Mouse (Mus musculus) midbrain, embryonic 14.5 days (tissue): ENCODE results near the gene Sobp. TPM values are rescaled to one million over a fixed set of nuclear protein-coding genes. Genes with fewer than 3 reads are reported as not detected.
A peak's percentile ranks its signal among the peaks of the same experiment; 100 is the strongest.

Source experiments
- ATAC-seq: fragments of 200-750 bp; cut with Nextera tagmentation; 2 replicates; pipeline ENCODE4 v1.8.0; 2017; ENCODE audit warnings: moderate number of reproducible peaks, moderate library complexity; ENCODE audit not compliant: low FRiP score, low TSS enrichment
- DNase-seq: peaks from one replicate; pipeline ENCODE4 v3.0.0-alpha.2; 2015
- H3K27ac ChIP-seq: fragments of 300-500 bp; sonication (generic); replicated peaks from 2 replicates; pipeline ENCODE4 v1.5.1; 2014; ENCODE audit warnings: mild to moderate bottlenecking, low read depth, low read length, moderate library complexity
- H3K27me3 ChIP-seq: fragments of 300-500 bp; sonication (generic); 2 replicates; pipeline ENCODE4 v1.6.1; 2014; ENCODE audit warnings: low read length, control low read depth, mixed read lengths; ENCODE audit not compliant: control insufficient read depth, insufficient read depth
- H3K36me3 ChIP-seq: fragments of 300-500 bp; sonication (generic); 2 replicates; pipeline ENCODE4 v1.6.1; 2014; ENCODE audit warnings: low read length, control low read depth; ENCODE audit not compliant: control insufficient read depth, insufficient read depth
- H3K4me1 ChIP-seq: fragments of 300-500 bp; sonication (generic); 2 replicates; pipeline ENCODE4 v1.6.1; 2014; ENCODE audit warnings: mild to moderate bottlenecking, antibody characterized with exemption, low read length, control low read depth; ENCODE audit not compliant: control insufficient read depth, insufficient read depth
- H3K4me2 ChIP-seq: fragments of 300-500 bp; sonication (generic); 2 replicates; pipeline ENCODE4 v1.6.1; 2014; ENCODE audit warnings: mild to moderate bottlenecking, low read length, moderate library complexity
- H3K4me3 ChIP-seq: fragments of 300-500 bp; sonication (generic); replicated peaks from 2 replicates; pipeline ENCODE4 v1.5.1; 2014; ENCODE audit warnings: low read depth, low read length
- H3K9ac ChIP-seq: fragments of 300-500 bp; sonication (generic); replicated peaks from 2 replicates; pipeline ENCODE4 v1.6.1; 2014; ENCODE audit warnings: mild to moderate bottlenecking, low read length, moderate library complexity
- H3K9me3 ChIP-seq: fragments of 300-500 bp; sonication (generic); 2 replicates; pipeline ENCODE4 v1.6.1; 2016; ENCODE audit warnings: low read length, control low read depth, mixed read lengths; ENCODE audit not compliant: control insufficient read depth
- WGBS: fragments of 180-500 bp; shearing (Covaris S2); extraction: QIAGEN DNeasy Blood & Tissue Kit; methylation state at CpG from one replicate; pipeline ENCODE4 v1.1.7; 2014; 5-methylcytosine and 5-hydroxymethylcytosine counted together
- polyA plus RNA-seq: library from polyadenylated mRNA; unstranded; fragments of >200 nt; fragmentation: Nextera tagmentation; extraction: Ambion mirVana; gene quantifications from 2 replicates; pipeline ENCODE4 v1.2.1, GENCODE M21; 2014

Gene Sobp
- polyA plus RNA-seq, 1 experiment from 2014 or later: 21.2 TPM

DNA sequence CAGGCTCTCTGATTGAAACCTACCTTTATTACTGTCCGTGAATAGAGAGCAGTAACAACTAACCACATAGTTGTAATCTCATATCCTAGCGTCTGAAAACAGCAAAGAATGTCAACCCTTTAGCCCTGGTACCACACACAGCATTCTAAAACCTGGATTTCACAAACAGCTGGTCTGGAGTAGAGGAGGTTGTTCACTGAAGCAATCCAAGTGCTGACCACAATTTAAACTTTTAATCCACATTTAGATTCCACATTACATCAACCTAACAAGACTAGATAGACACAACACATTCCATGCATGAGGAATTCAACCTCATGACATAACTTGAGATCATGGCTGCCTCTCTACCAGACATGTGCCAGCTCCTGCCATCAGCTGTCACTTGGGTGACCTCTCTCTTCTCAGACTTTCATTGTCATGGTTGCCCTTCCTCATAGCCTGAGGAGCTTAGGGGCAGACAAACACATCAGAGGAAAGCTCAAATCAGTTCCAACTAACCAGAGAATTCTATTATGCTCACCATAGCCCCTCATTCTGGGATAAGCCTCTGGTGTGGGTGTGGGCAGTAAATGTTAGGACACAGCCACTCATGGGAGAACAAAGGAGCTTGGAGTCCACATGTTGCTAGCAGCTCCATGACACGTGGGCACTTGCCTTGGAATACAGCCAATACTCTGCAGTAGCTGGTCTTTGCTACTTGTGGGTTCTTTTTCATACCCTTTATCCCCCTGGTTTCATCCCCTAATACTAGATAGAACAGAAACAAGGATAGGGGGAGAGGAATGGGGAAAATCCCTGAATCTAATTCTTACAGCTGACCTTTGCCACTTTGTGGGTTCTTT lies 58.0 kb downstream of the Sobp start:
- no peak for ATAC-seq
- no peak overlapping the region for H3K27ac ChIP-seq
- H3K27me3 ChIP-seq: no peaks in the 10 kb centered on the region
- no peak overlapping the region for H3K4me3 ChIP-seq
- H3K9ac ChIP-seq: no peak overlapping the region
- WGBS: 71% methylated on average over 3 of the region's 3 CpGs
- H3K4me2 ChIP-seq: no peak overlapping the region
- H3K9me3 ChIP-seq: no peaks in the 10 kb centered on the region
- H3K4me1 ChIP-seq: peaks cover 15% of the 10 kb centered on the region
- no peak for DNase-seq
- no peaks in the 10 kb centered on the region for H3K36me3 ChIP-seq

DNA sequence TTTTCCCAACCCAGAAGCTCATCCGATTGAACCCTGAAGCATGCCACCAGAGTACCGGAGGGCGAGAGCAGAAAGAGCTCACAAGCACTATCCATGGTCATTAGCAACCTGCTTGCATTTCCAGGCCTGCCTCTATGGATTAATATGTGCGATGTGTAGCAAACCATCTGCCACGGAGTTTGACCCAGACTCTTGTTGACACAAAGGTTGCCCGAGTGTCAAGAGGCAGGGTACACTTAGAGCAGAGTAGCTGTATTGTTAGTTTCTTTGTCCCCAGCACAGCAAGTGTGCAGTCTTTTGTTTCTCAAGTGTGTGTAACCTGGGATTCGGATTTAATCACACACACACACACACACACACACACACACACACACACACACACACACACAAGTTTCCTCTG lies 62.0 kb downstream of the Sobp start:
- DNase-seq (no peak), ATAC-seq (no peak)
- Histone ChIP-seq H3K4me3 (no peak overlapping the region), H3K36me3 (no peaks in the 10 kb centered on the region), H3K9ac (no peak overlapping the region), H3K9me3 (no peaks in the 10 kb centered on the region), H3K4me2 (no peak overlapping the region), H3K4me1 (peaks cover 11% of the 10 kb centered on the region), H3K27ac (no peak overlapping the region), H3K27me3 (no peaks in the 10 kb centered on the region)
- 26% methylated on average over 7 of the region's 7 CpGs for WGBS

DNA sequence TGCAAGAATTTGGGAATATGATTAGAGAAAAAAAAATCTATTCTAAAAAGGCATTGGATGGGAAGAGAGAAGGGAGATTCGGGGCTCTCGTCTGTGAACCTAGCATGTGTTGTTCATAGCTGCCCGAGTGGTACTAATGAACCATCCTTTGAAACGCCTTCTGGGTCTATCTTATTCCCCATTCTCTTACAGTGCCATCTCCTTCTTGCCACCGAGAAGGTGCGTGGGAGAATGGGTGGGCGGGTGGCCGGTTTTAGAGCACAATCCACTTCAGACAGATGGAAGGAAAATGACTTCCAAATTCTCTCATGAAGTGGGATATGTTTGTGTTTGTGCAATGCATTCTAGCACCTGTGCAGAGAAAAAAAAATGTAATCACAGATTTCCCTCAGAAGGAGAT lies 67.7 kb downstream of the Sobp start:
- DNase-seq (no peak), ATAC-seq (no peak)
- 62% methylated on average over 8 of the region's 8 CpGs for WGBS
- Histone ChIP-seq H3K27me3 (no peaks in the 10 kb centered on the region), H3K4me3 (no peak overlapping the region), H3K27ac (peak overlapping the region; percentile 20; the same call in 1 of the 2 replicates), H3K9ac (no peak overlapping the region), H3K4me2 (no peak overlapping the region), H3K4me1 (peaks cover 28% of the 10 kb centered on the region), H3K36me3 (no peaks in the 10 kb centered on the region), H3K9me3 (no peaks in the 10 kb centered on the region)

DNA sequence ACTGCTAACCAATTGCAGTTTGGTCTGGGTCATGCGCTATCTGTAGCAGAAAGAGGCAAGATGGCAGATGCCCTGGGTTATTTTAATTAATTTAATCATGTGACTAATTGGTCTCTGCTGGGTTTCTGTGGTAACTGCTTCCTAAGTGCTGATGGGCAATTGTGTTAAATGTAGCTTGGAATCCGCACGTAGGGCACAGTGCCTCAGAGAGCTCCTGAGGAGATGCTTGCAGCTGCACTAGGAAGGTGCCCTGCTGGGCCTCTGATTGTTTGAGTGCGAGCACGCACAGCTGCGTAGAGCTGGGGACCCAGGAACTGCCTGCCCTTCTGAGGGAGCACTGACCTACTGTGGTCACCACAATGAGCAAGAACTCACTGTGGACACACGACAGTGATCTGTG lies 68.1 kb downstream of the Sobp start:
- ATAC-seq (peak; percentile 20; the same call in 1 of the 2 replicates), DNase-seq (peak; percentile 63)
- Histone ChIP-seq H3K9me3 (no peaks in the 10 kb centered on the region), H3K27ac (peak overlapping the region; percentile 20; the same call in 1 of the 2 replicates), H3K4me2 (no peak overlapping the region), H3K36me3 (no peaks in the 10 kb centered on the region), H3K27me3 (no peaks in the 10 kb centered on the region), H3K9ac (no peak overlapping the region), H3K4me1 (peaks cover 28% of the 10 kb centered on the region), H3K4me3 (no peak overlapping the region)
- 20% methylated on average over 7 of the region's 7 CpGs for WGBS

DNA sequence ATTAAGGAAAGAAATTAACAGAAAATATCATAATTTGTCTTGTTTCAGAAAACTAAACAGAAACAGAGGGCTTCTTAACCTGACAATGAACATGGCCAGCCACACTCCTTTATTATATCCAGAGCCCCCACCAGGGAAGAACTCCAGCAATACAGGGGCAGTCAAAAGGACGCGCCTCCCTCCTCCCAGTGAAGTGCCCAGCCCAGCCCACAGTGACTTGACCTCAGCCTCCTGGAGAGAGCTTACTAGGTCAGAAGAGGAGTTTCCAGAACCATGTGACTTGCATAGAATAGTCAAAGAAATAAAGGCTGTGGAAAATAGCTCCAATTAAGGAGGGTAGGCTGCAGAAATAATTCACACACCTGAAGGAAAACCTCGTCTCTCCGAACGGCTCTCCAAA lies 73.8 kb downstream of the Sobp start:
- no peak overlapping the region for H3K9ac ChIP-seq
- no peak for DNase-seq
- H3K4me1 ChIP-seq: peaks cover 54% of the 10 kb centered on the region
- ATAC-seq: no peak
- no peaks in the 10 kb centered on the region for H3K9me3 ChIP-seq
- no peak overlapping the region for H3K4me2 ChIP-seq
- no peaks in the 10 kb centered on the region for H3K36me3 ChIP-seq
- WGBS: 38% methylated on average over 5 of the region's 5 CpGs
- H3K27ac ChIP-seq: 0 out of 2 replicates have a peak overlapping the region, but pooled peaks have one; percentile 28
- H3K4me3 ChIP-seq: no peak overlapping the region
- H3K27me3 ChIP-seq: no peaks in the 10 kb centered on the region

DNA sequence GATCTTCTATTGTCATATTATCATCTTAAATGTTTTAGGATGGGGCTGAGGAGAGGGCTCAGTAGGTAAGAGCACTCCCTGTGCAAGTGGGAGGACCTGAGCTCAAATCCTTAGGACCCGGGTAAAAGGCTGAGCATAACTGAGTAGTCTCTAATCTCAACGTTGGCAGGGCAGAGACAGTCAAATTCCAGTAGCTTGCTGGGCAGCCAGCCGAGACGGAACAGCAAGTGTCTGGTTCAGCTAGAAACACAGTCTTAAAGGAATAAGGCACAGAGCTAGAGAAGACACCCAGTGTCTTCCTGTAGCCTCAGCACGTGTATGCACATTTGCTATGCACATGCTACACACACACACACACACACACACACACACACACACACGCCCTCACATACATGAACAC lies 75.1 kb downstream of the Sobp start:
- no peak for DNase-seq
- Histone ChIP-seq H3K9me3 (no peaks in the 10 kb centered on the region), H3K4me2 (no peak overlapping the region), H3K36me3 (no peaks in the 10 kb centered on the region), H3K9ac (no peak overlapping the region), H3K4me1 (peaks cover 63% of the 10 kb centered on the region), H3K27ac (no peak overlapping the region), H3K4me3 (no peak overlapping the region), H3K27me3 (no peaks in the 10 kb centered on the region)
- WGBS: 43% methylated on average over 6 of the region's 6 CpGs
- ATAC-seq: no peak

DNA sequence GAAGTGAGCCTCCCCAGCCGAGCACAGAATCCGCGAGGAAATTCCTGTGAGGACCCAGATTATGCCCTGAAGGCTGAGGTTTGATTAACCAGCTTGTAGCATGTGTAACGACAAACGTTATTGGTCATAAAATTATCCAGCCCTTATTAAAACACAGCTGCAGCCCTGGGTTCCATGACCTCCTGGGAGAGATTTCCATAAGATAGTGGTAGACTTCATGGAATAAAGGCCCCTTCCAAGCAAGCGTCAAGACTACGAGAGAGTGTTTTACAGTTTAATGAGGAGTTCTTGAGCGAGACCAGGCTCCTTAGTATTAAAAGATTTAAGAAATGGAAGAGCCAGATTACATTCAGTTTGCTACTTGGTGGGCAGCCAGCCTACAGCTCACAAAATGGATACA lies 76.6 kb downstream of the Sobp start:
- DNase-seq (no peak), ATAC-seq (no peak)
- Histone ChIP-seq H3K4me2 (no peak overlapping the region), H3K9ac (no peak overlapping the region), H3K36me3 (no peaks in the 10 kb centered on the region), H3K4me1 (peaks cover 56% of the 10 kb centered on the region), H3K4me3 (no peak overlapping the region), H3K27ac (peak overlapping the region; percentile 39; the same call in 1 of the 2 replicates), H3K27me3 (no peaks in the 10 kb centered on the region), H3K9me3 (no peaks in the 10 kb centered on the region)
- WGBS: 28% methylated on average over 8 of the region's 8 CpGs

DNA sequence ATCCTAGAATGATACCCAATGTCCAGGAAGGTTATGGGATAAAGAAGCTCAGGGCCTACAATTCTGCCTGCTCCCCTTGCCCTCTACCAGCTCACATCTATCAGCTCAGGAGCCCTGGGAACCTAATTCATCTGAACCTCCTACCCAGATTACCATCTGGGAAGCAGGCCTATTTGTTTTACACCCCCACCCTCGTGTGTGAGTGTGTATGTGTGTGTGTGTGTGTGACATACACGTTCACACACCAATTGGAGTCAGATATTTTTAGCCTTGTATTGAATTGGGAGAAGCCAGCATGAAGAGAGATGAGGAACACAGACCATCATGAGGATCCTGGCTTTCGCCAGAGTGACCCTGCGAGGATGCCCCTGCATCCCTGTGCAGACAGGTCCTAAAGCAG lies 77.7 kb downstream of the Sobp start:
- no peak for DNase-seq
- ATAC-seq: no peak
- Histone ChIP-seq H3K27me3 (no peaks in the 10 kb centered on the region), H3K9me3 (no peaks in the 10 kb centered on the region), H3K4me2 (no peak overlapping the region), H3K4me3 (no peak overlapping the region), H3K36me3 (no peaks in the 10 kb centered on the region), H3K4me1 (peaks cover 58% of the 10 kb centered on the region), H3K27ac (no peak overlapping the region), H3K9ac (no peak overlapping the region)
- 82% methylated on average over 4 of the region's 4 CpGs for WGBS

DNA sequence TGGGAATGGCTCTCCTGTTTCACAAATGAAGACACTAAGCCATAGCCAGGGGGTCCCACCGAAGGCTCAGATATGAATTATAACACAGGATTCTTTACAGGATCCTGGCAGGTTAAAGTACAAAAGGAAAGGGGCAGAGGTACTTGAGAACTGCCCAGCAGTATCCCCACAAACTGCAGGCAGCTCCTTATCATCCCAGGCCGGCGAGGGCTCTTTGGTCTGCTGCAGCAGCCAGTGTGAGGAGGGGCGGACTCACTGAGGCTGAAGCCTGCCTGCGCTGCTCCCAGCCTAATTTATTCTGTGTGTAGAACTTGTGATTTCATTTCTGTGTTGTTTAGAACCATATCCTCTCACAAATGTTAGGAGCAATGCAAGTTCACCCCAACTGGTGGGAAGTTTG lies 79.8 kb downstream of the Sobp start:
- H3K36me3 ChIP-seq: no peaks in the 10 kb centered on the region
- H3K9ac ChIP-seq: no peak overlapping the region
- H3K4me2 ChIP-seq: no peak overlapping the region
- no peak overlapping the region for H3K4me3 ChIP-seq
- H3K27ac ChIP-seq: no peak overlapping the region; the same call in 1 of the 2 replicates
- no peaks in the 10 kb centered on the region for H3K9me3 ChIP-seq
- peaks cover 52% of the 10 kb centered on the region for H3K4me1 ChIP-seq
- DNase-seq (peak; percentile 67), ATAC-seq (no peak)
- H3K27me3 ChIP-seq: no peaks in the 10 kb centered on the region
- 10% methylated on average over 5 of the region's 5 CpGs for WGBS
